Mouse (Mus musculus): ENCODE results near the gene Prss54. TPM values are rescaled to one million over a fixed set of nuclear protein-coding genes. Genes with fewer than 3 reads are reported as not detected.

Prss54 gene
- polyA plus RNA-seq, 1 experiment from 2014 or later = not detected

- Histone ChIP-seq H3K27me3 (ENCODE audit: control insufficient read depth, insufficient read depth, low read length) (no peaks in the 10 kb centered on the region), H3K4me1 (ENCODE audit: control insufficient read depth, insufficient read depth, low read length) (no peaks in the 10 kb centered on the region), H3K4me2 (ENCODE audit: low read depth, low read length) (no peak overlapping the region), H3K27ac (ENCODE audit: low read length) (no peak overlapping the region), H3K9ac (ENCODE audit: low read length) (no peak overlapping the region), H3K4me3 (ENCODE audit: low read length) (no peak overlapping the region), H3K36me3 (ENCODE audit: control insufficient read depth, insufficient read depth) (no peaks in the 10 kb centered on the region), H3K9me3 (replicated peaks; ENCODE audit: control insufficient read depth, low read length) (no peaks in the 10 kb centered on the region)
- no peak for ATAC-seq (replicated peaks; ENCODE audit: extremely low read depth, insufficient read depth, low FRiP score)
- 80% methylated on average over 6 of the region's 6 CpGs for WGBS
Measured at GRCm38 (mm10) chr8:95516928-95517327, 59.2 kb downstream of the Prss54 start.

- Histone ChIP-seq H3K9me3 (replicated peaks; ENCODE audit: control insufficient read depth, low read length) (no peaks in the 10 kb centered on the region), H3K4me3 (ENCODE audit: low read length) (no peak overlapping the region), H3K27ac (ENCODE audit: low read length) (no peak overlapping the region), H3K36me3 (ENCODE audit: control insufficient read depth, insufficient read depth) (no peaks in the 10 kb centered on the region), H3K27me3 (ENCODE audit: control insufficient read depth, insufficient read depth, low read length) (no peaks in the 10 kb centered on the region), H3K4me1 (ENCODE audit: control insufficient read depth, insufficient read depth, low read length) (no peaks in the 10 kb centered on the region), H3K4me2 (ENCODE audit: low read depth, low read length) (no peak overlapping the region), H3K9ac (ENCODE audit: low read length) (no peak overlapping the region)
- ATAC-seq (replicated peaks; ENCODE audit: extremely low read depth, insufficient read depth, low FRiP score) = no peak
- 54% methylated on average over 4 of the region's 4 CpGs for WGBS
Measured at GRCm38 (mm10) chr8:95513219-95513618, 62.9 kb downstream of the Prss54 start.

GRCm38 (mm10) chr8:95512257-95512656 is 63.9 kb downstream of the Prss54 start:
- no peak for ATAC-seq (replicated peaks; ENCODE audit: extremely low read depth, insufficient read depth, low FRiP score)
- WGBS = 50% methylated on average over 4 of the region's 4 CpGs
- Histone ChIP-seq H3K36me3 (ENCODE audit: control insufficient read depth, insufficient read depth) (no peaks in the 10 kb centered on the region), H3K4me2 (ENCODE audit: low read depth, low read length) (no peak overlapping the region), H3K9ac (ENCODE audit: low read length) (no peak overlapping the region), H3K4me1 (ENCODE audit: control insufficient read depth, insufficient read depth, low read length) (no peaks in the 10 kb centered on the region), H3K4me3 (ENCODE audit: low read length) (no peak overlapping the region), H3K9me3 (replicated peaks; ENCODE audit: control insufficient read depth, low read length) (no peaks in the 10 kb centered on the region), H3K27ac (ENCODE audit: low read length) (no peak overlapping the region), H3K27me3 (ENCODE audit: control insufficient read depth, insufficient read depth, low read length) (no peaks in the 10 kb centered on the region)

Other genes starting within 250 kb of the Prss54 start
- 6.4 and 6.6 TPM in 2 replicates for gene Zfp319, start 244.4 kb downstream of the Prss54 start, polyA plus RNA-seq (2015; fragmentation: Nextera tagmentation; extraction: Ambion mirVana)
- 32.4 and 32.8 TPM in 2 replicates for gene Usb1, start 244.1 kb downstream of the Prss54 start, polyA plus RNA-seq (2015; fragmentation: Nextera tagmentation; extraction: Ambion mirVana)
- 30.1 and 39.4 TPM in 2 replicates for gene Mmp15, start 224.1 kb downstream of the Prss54 start, polyA plus RNA-seq (2015; fragmentation: Nextera tagmentation; extraction: Ambion mirVana)
- gene Cfap20, start 141.5 kb downstream of the Prss54 start, polyA plus RNA-seq (2015; fragmentation: Nextera tagmentation; extraction: Ambion mirVana) = 155 and 167 TPM in 2 replicates
- 6.0 and 6.1 TPM in 2 replicates for gene Csnk2a2, start 86.3 kb downstream of the Prss54 start, polyA plus RNA-seq (2015; fragmentation: Nextera tagmentation; extraction: Ambion mirVana)
- 2.6 and 3.1 TPM in 2 replicates for gene Ccdc113, start 42.3 kb downstream of the Prss54 start, polyA plus RNA-seq (2015; fragmentation: Nextera tagmentation; extraction: Ambion mirVana)
- gene Gins3, start 57.1 kb upstream of the Prss54 start, polyA plus RNA-seq (2015; fragmentation: Nextera tagmentation; extraction: Ambion mirVana) = 13.4 and 13.8 TPM in 2 replicates
- gene Ndrg4, start 100.6 kb upstream of the Prss54 start, polyA plus RNA-seq (2015; fragmentation: Nextera tagmentation; extraction: Ambion mirVana) = 374 and 395 TPM in 2 replicates
- gene Setd6, start 139.5 kb upstream of the Prss54 start, polyA plus RNA-seq (2015; fragmentation: Nextera tagmentation; extraction: Ambion mirVana) = 16.5 and 17.3 TPM in 2 replicates
- 49.2 and 51.2 TPM in 2 replicates for gene Cnot1, start 231.1 kb upstream of the Prss54 start, polyA plus RNA-seq (2015; fragmentation: Nextera tagmentation; extraction: Ambion mirVana)
- gene Sap18b, start 249.0 kb upstream of the Prss54 start, polyA plus RNA-seq (2015; fragmentation: Nextera tagmentation; extraction: Ambion mirVana) = 228 and 285 TPM in 2 replicates